Mouse (Mus musculus) cerebellum, adult 2 months (tissue): ENCODE measurements at regions not wholly inside any gene's neighbourhood (a gene's known extent, or its start where the extent isn't known, plus 50 kb on each side); places are given as distances from the start of the nearest gene placed in this dataset.

Source experiments
- DNase-seq, 2 experiments: peaks; one replicate each; pipeline ENCODE4 v3.0.0; 2021
- H3K27ac ChIP-seq: fragments of 200-500 bp; 2 replicates; pipeline ENCODE4 v1.5.1; 2012; ENCODE audit warnings: low read length, control low read depth, inconsistent platforms; ENCODE audit not compliant: insufficient read depth
- H3K27me3 ChIP-seq: fragments of 200-500 bp; 2 replicates; pipeline ENCODE4 v1.6.1; 2012; ENCODE audit warnings: inconsistent platforms, mild to moderate bottlenecking, low read length, moderate library complexity; ENCODE audit not compliant: control insufficient read depth, insufficient read depth
- H3K4me1 ChIP-seq: fragments of 200-500 bp; 2 replicates; pipeline ENCODE4 v1.6.1; 2011; ENCODE audit warnings: low read length; ENCODE audit not compliant: control insufficient read depth, insufficient read depth
- H3K4me3 ChIP-seq: fragments of 200-500 bp; replicated peaks from 2 replicates; pipeline ENCODE3; 2011; ENCODE audit warnings: mild to moderate bottlenecking, low read depth, low read length, control low read depth; ENCODE audit not compliant: insufficient read depth
- CTCF ChIP-seq: fragments of 200-500 bp; IDR thresholded peaks from 2 replicates; pipeline ENCODE4 v1.5.1; 2011; ENCODE audit warnings: low read depth, mild to moderate bottlenecking, control low read depth, low read length, moderate library complexity, borderline replicate concordance; ENCODE audit not compliant: insufficient read depth
- POLR2A ChIP-seq: fragments of 200-500 bp; IDR thresholded peaks from 2 replicates; pipeline ENCODE4 v1.6.1; 2011; ENCODE audit warnings: low read length, control low read depth, borderline replicate concordance; ENCODE audit not compliant: insufficient read depth
- WGBS: fragments of 180-500 bp; shearing (Covaris S2); methylation state at CpG from one replicate; pipeline ENCODE4 v1.1.7; 2018; 5-methylcytosine and 5-hydroxymethylcytosine counted together

DNA sequence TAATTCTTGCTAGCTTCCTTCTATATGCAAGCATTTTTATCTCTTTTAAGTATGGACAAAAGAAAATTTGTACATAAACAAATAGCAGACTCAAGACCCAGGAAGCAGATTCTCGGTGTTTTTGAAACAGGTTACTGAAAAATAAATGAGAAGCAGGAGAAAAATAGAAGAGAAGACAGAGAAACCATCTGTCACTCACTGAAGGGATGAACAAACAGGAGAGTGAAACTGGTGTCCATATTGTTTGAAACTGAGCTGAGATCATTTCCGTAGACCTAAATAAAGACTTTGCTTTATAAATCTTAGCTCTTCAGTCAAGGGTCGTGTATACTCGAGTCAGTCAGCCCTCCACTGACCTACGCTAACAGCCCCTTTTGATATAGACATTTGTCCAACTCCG is 251.4 kb downstream of the Ptprc start:
- H3K4me1 ChIP-seq = peaks cover 3% of the 10 kb centered on the region; the same call in 1 of the 2 replicates
- WGBS = 49% methylated on average over 6 of the region's 6 CpGs
- TF ChIP-seq POLR2A (no peak), CTCF (no peak)
- no peak for DNase-seq
- H3K27me3 ChIP-seq = no peaks in the 10 kb centered on the region
- no peak overlapping the region for H3K4me3 ChIP-seq
- peak overlapping the region; percentile 36; the same call in 1 of the 2 replicates for H3K27ac ChIP-seq

DNA sequence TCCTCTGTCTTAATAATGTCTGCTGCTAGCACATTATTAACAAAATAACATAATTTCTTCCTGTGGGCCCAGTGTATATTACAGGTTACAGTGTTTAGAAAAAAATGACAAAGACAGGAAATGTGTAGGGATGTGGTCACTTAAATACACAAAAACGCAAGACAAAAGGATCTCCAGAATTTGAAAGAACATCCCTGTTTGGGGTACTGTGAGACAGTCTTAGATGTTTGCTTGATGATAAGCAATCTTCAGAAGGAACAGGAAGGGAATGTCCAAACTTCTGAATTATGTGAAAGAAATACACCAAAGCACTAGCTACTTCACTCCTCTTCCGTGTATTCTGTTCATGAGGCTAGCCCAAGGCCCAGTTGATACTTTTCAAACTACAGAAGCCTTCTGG is 251.8 kb downstream of the Ptprc start:
- WGBS = 85% methylated on average over 2 of the region's 2 CpGs
- no peak for DNase-seq
- TF ChIP-seq POLR2A (no peak), CTCF (no peak)
- Histone ChIP-seq H3K4me1 (peaks cover 3% of the 10 kb centered on the region; the same call in 1 of the 2 replicates), H3K27me3 (no peaks in the 10 kb centered on the region), H3K4me3 (no peak overlapping the region), H3K27ac (no peak overlapping the region)

DNA sequence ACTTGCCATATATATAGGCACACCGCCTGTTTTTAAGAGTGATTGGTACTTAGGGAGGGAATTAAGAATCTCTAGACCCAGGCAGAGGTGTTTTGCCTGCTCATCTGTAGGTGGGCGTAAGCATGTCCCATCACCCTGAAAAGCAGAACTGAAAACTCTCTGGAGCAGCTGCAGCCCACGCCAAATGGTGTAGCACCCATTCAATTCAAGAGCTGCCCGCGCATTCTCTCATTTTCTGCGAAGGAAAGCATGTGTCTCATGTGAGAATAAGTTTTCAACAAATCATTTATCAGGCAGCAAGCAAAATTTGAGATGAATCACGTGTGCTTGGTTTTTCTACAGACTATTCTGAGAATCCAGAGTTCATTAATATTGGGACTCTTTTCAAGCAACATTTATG is 252.7 kb downstream of the Ptprc start:
- H3K4me1 ChIP-seq = peaks cover 3% of the 10 kb centered on the region; the same call in 1 of the 2 replicates
- 91% methylated on average over 7 of the region's 7 CpGs for WGBS
- no peak for DNase-seq
- H3K27me3 ChIP-seq = no peaks in the 10 kb centered on the region
- TF ChIP-seq POLR2A = no peak
- no peak for TF ChIP-seq CTCF
- H3K27ac ChIP-seq = peak overlapping the region; percentile 47; the same call in 1 of the 2 replicates
- H3K4me3 ChIP-seq = no peak overlapping the region

DNA sequence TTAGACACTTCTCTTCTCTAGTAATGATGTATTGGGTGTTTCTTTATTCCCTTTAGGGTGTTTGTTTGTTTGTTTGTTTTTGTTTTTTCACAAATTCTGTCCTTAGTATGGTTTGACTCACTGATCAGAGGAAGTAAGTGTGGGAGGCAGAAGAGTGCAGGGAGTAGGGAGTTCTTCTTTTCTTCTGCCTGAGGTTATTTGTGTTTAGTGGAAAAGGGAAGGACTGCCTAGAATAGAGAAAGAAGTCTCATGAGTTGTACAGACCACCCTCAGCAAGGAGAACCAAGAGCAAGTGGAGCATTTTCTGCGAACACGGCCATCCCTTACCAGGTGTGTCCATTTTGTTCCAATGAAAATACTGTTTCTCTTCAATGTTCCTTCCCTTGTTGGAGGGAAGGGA is 253.9 kb downstream of the Ptprc start:
- no peak for TF ChIP-seq CTCF
- TF ChIP-seq POLR2A = no peak
- H3K27ac ChIP-seq = no peak overlapping the region
- DNase-seq = no peak
- H3K4me3 ChIP-seq = no peak overlapping the region
- H3K27me3 ChIP-seq = no peaks in the 10 kb centered on the region
- peaks cover 3% of the 10 kb centered on the region; the same call in 1 of the 2 replicates for H3K4me1 ChIP-seq
- WGBS = 86% methylated on average over 2 of the region's 2 CpGs

DNA sequence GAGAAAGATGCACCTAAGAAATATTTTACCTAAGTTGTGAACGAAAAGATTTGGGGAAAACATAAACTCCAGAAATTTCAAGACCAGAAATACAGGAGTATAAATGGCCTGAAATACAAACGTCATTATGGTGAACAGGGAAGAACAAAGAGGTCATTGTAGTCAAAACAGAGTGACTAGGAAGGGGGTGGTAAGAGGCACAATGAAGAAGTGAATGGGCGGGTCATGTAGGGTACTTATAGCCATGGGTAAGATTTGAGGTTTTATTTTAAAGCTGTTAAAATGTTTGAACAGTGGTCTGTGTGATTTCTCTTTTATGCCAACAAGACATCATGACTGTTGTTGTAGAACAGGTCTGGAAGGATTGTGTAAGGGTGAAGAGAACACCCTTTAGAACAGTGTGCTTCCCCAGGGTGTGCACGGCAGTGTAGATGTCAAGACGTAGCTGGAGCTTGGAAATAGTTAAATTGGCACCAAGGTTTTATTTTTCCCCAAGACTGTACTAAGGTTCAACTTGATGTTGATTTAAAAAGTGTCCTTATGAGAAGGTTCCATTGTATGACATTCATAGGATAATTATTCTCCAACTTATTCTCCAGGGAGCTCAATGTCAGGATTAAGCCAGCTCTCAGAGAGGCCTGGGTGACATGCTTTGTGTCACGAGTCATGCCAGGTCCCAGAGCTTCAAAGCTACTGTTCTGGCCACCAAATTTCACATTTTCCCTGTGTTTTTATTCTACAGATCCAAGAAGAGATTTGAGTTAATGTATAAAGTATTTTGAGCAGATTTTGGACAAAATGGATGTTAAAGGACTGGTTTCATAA is 255.6 kb downstream of the Ptprc start:
- Histone ChIP-seq H3K27me3 (no peaks in the 10 kb centered on the region), H3K4me1 (peaks cover 3% of the 10 kb centered on the region; the same call in 1 of the 2 replicates), H3K27ac (no peak overlapping the region; the same call in 1 of the 2 replicates), H3K4me3 (no peak overlapping the region)
- 66% methylated on average over 6 of the region's 6 CpGs for WGBS
- no peak for TF ChIP-seq CTCF
- TF ChIP-seq POLR2A = no peak
- DNase-seq = no peak

DNA sequence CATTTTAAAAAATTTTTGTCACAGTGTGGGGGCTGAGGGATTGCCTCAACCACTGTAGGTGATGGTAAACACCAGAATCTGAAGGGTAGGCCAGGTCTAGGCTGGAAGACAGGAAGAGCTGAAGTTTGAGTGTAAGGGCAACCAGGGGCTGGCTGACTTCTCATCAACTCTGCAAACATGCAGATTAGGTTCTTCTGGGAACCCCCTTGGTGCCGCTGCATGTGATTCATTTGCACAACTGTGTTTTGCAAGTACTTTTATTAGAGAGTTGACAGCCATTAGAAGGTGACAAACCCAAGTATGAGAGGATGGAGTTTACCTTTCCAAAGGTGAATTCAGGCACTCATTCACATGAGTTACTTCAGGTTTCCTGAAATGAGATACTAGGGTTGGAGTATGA is 258.1 kb downstream of the Ptprc start:
- Histone ChIP-seq H3K27me3 (no peaks in the 10 kb centered on the region), H3K4me1 (no peaks in the 10 kb centered on the region), H3K4me3 (no peak overlapping the region), H3K27ac (no peak overlapping the region)
- DNase-seq = no peak
- WGBS = 97% methylated on average over 1 of the region's 1 CpGs
- TF ChIP-seq CTCF (no peak), POLR2A (no peak)

DNA sequence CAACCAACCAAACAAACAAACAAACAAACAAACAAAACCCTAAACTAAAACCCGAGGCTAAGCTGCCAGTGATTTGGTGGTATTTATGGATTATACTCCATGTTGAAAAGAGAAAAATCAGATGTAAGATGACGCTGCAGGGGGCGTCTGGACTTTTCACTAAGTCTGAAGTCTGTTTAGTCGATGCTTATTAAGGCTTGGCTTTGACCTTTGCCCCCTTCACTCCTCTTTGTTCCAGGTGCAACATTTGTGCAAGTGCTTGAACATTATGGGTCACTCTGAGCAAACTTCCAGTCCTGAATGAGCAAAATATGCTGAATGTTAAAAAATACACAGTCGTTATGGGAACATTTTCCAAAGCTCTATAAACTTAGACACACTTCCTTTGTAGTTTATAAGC is 268.6 kb downstream of the Ptprc start:
- 41% methylated on average over 5 of the region's 5 CpGs for WGBS
- DNase-seq = no peak

DNA sequence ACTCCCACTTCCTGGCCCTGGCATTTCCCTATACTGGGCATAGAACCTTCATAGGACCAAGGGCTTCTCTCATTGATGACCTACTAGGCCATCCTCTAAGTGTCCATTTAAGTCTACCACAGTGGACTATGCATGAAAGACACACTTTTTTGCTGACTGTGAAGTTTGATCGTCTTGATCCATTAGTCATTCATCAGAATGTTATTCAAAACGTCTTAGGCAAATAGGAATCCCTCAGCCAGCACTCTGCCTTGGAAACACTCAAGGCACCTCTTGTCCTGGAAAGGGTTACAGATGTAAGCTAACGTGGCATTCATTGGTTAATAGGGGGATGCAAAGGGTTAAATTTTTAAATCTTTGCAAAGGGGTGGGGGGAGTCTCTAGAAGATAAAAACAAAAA is 269.0 kb downstream of the Ptprc start:
- no peaks in the 10 kb centered on the region; the same call in 1 of the 2 replicates for H3K4me1 ChIP-seq
- no peaks in the 10 kb centered on the region for H3K27me3 ChIP-seq
- no peak overlapping the region; the same call in 1 of the 2 replicates for H3K27ac ChIP-seq
- TF ChIP-seq CTCF (no peak), POLR2A (no peak)
- no peak for DNase-seq
- 45% methylated on average over 3 of the region's 3 CpGs for WGBS
- H3K4me3 ChIP-seq = no peak overlapping the region

More for the DNA sequence above, 268.6 kb downstream of the Ptprc start:
- TF ChIP-seq CTCF = no peak
- no peak for TF ChIP-seq POLR2A
- Histone ChIP-seq H3K4me1 (no peaks in the 10 kb centered on the region; the same call in 1 of the 2 replicates), H3K4me3 (no peak overlapping the region), H3K27me3 (no peaks in the 10 kb centered on the region), H3K27ac (no peak overlapping the region; the same call in 1 of the 2 replicates)
